Mouse (Mus musculus): ENCODE data around the gene Cdc42ep1. TPM values are rescaled to one million over a fixed set of nuclear protein-coding genes. Genes with fewer than 3 reads are reported as not detected.

Gene Cdc42ep1
- total RNA-seq, 2 experiments from 2014 or later = 6.2 to 8.4 TPM

DNA sequence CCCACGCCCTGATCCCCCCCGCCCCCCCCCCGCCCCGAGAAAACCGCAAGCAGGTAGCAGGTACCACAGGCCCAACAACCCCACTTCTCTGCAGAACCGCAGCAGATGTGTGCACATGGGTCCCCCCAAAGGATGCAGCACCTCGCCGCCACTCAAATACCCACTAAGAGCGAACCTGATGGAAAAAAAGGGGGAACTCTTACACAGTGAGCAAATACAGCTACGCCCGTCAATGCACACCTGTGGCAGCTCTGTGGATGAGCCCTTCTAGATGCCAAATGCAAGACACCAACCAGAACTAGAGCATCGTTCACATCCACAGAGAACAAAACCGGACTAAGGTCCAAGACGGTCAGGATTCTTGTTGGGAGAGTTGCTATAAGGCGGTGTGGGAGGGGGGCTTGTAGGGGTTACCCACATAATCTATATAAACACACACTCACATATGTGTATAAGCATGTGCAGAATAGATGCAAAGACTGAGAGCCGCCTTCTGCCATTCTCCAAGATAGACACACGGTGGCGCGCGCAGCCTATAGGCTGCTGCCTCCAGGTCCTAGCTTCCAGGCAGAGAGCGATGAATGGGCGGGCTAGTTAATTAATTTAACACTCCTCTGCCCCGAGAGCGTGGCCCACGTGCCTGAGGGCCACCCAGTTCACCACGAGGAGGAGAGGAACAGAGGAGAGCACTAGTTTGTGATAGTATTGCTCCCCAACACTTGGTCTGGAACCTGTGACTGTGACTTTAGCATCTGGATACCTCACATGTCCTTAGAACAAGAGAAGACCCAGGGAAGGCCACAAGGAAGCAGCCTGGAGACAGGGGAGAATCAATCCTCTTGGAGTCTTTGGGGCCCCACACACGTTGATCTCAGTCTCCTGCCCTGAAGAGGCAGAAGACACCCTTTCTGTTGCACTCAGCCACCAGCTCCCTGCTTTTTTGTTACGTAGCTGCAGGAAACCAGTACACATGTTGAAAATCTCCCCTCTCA is 15.9 kb upstream of the Cdc42ep1 start:
- intact Hi-C loops (cut with DNase I) = loop anchor here (2.0 to 5.0 kb wide), 2 partner anchors 24 to 41 kb away; no protein-coding TSS in a partner anchor
- peak; percentile 55 to 79 for DNase-seq (ENCODE audit: extremely low spot score in 1 of 2, low spot score in 2 of 2)

DNA sequence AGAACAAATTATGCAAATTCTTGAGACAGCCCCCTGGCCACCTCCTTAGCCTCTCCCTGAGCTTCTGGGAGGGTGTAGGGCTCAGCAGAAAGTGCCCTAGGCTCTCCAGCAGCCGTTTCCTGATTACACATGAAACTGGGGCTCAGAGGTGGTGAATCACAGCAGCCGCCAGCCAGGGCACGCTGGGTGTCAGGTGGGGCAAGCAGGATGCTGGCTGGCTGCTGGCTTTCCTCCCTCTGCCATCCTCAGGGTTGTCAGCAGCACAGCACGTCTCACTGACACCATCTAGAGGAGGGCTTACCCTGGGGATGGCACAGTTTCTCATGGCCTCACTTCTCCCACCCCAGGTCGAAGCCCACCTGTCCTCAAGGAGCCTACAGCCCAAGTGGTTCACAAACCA is 14.1 kb upstream of the Cdc42ep1 start:
- DNase-seq (ENCODE audit: extremely low spot score in 1 of 2, low spot score in 2 of 2) = peak in 1 of 2 experiments; percentile 24
- intact Hi-C loops (cut with DNase I) = loop anchor here (5.0 kb wide), 1 partner anchor 39 kb away; no protein-coding TSS in a partner anchor

DNA sequence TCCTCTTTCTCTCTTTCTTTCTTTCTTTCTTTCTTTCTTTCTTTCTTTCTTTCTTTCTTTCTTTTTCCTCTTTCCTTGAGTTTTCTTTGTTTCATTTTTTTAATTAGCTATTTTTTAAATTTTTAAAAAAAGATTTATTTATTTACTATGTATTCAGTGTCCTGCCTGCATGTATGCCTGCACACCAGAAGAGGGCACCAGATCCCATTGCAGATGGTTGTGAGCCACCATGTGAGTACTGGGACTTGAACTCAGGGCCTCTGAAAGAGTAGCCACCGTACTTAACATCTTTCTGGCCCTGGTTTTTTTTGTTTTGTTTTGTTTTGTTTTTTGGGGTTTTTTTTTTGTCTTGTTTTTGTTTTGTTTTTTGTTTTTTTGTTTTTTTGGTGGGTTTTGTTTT is 12.8 kb upstream of the Cdc42ep1 start:
- intact Hi-C loops (cut with DNase I) = loop anchor here (5.0 kb wide), 1 partner anchor 38 kb away; no protein-coding TSS in a partner anchor
- no peak for DNase-seq (ENCODE audit: extremely low spot score in 1 of 2, low spot score in 2 of 2)

DNA sequence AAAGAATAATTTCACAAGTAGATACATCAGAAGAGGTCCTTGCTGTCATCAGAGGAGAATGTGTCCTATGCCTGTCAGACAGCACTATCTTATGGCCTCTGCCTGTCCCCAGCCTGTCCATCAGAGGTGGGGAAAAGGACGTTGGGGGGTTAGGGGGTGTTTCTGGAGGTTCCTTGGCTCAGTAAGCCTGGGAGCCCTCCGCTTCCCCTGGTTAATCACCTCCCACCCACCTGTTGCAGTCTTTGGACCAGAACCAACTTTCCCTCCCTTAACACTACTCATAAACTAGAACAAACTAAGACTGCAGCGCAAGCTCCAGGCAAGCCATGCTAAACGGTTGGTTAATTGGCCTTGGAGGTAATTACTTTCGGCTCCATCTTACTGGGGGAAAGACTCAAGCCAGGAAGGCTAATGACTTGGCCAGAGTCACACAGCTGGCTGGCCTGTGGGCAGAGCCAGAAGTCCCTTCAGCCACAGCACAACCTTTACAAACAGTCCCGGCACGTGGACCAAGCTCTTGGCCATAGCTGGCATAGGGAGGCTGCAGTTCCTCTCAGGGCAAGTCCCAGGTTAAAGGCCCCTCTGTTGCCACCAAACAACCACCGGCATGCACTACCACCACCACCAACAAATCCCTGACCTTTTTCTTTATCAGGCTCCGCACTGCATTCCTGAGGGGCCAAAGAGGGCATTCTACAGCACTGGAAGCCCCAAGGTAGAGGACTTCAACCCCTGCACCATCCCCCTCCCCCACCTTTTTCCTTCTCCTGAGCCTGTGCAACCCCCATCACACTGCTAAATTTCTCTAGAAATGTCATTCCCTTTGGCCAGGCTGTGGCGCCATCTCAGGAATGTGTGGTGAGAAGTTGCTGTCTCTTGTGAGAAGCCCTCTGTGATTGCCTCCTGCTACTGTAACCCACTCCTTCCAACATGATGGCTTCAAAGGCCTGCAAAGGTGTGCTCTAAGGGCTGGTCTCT is 11.4 kb upstream of the Cdc42ep1 start:
- intact Hi-C loops (cut with DNase I) = no loop called here
- DNase-seq (ENCODE audit: extremely low spot score in 1 of 2, low spot score in 2 of 2) = peak in 1 of 2 experiments; percentile 27

DNA sequence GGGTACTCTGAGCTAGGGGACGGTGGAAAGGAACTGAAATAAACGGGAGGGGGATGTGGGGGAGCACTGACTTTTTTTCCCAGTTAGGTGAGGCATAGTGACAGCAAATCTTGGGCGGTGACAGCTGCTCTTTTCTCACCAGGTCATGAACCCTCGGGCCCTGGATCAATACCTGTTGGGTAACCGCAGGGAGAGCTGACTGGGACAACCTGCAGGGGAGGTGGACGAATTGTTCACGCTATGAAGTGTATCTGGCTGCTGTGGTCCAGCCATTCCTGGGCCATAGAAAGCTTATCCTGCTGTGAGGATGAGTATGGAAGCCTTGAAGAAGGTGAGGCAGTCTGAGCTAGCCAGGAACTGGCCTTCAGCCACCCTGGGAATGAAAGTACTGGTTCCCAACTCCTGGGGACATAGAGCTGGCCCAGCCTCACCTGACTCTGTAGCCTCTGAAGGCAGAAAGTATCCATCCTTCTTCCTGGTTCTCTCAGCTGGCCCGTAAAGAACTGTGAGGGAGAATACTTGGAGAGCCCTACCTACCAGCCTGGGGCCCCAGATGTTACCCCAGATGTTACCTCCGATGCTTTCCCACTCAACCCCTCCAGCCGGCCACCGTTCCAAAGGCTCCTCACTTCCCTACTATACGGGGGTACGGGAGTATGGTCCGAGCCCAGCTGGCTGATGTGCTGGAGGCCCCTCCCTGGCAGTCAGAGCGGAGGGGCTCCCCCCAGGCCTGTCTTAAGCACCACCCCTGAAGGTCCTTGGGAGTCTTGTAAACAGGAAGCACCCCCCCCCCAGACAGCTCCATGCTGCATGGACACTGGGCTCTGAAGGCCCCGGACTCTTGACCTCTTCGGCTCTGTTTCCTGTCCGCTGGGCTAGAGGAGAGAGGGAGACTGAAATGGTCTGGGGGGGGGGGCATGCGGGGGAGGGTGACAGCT is 10.4 kb upstream of the Cdc42ep1 start:
- intact Hi-C loops (cut with DNase I) = no loop called here
- DNase-seq (ENCODE audit: extremely low spot score in 1 of 2, low spot score in 2 of 2) = peak in 1 of 2 experiments; percentile 74

DNA sequence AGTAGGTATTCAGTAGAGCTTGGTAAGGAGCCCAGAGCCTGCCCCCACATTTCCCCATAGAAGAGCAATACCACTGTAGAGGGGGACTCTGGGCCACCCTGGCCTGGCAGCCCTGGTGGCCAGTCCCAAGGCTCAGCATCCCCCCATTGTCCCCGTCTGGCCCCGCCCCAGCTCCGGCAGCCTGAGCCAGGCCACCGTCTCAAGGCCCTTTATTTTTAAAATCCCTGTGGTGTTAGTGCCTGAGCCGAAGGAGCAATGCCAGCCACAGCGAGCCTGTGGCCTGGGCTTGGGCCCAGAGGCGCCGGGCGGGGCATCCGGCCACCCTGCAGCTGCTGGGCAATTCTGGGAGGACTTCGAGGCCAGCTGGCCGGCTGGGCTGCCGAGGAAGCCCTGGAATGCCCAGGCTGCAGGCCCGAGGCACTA is 9.7 kb upstream of the Cdc42ep1 start:
- peak; percentile 64 to 92 for DNase-seq (ENCODE audit: extremely low spot score in 1 of 2, low spot score in 2 of 2)
- intact Hi-C loops (cut with DNase I) = no loop called here

DNA sequence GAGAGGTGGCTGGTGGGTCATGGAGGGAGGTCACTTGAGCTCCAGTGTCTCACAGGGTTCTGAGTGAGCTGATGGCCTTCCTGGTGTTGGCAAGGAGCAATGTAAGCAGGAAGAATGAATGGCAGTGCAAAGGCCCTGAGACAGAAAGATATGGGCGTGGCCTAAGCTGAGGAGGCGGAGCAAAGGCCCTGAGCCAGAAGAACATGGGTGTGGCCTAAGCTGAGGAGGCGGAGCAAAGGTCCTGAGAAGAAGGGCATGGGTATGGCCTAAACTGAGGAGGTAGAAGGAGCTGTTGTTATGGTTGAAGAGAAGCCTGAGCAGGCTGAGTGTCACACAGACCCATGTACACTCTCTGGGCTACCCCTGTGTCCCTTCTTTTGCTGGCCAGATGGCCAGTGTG is 8.8 kb upstream of the Cdc42ep1 start:
- peak in 1 of 2 experiments; percentile 34 for DNase-seq (ENCODE audit: extremely low spot score in 1 of 2, low spot score in 2 of 2)
- intact Hi-C loops (cut with DNase I) = no loop called here

DNA sequence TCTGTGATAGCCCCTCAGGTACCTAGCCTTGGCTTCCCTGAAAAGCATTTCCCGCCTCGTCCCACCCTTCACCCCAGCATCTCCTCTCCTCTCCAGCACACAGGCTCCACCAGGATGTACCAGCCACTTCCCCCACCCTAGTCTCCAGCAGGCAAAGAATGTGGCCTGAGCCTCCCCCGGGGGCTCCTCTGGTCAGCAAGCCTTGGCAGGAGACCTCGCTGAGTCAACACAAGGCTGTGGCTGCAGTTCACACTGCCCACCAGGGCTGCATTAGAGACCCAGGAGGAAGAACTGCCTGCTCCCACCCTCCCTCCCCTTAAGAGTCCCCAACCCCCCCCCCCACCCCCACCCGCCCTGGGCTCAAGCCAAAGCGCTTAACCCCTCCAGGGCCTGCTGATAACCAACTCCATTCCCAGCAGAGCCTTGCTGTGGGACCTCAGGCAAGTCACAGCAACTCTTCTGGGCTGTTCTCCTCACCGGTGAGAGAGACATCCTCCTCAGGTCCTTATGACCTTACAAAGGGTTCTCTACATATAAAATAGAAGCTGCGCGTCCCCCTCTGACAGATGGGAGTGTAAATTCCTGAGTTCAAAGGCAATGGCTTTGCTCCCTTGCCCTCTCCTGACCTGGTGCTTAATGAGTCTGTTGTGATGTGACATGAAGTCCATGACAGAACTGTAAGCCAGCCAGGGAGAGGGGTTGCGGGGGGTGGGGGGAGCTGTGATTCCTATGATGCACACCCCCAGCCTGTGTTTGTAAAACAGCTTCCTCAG is 8.0 kb upstream of the Cdc42ep1 start:
- peak in 1 of 2 experiments; percentile 70 for DNase-seq (ENCODE audit: extremely low spot score in 1 of 2, low spot score in 2 of 2)
- intact Hi-C loops (cut with DNase I) = no loop called here

DNA sequence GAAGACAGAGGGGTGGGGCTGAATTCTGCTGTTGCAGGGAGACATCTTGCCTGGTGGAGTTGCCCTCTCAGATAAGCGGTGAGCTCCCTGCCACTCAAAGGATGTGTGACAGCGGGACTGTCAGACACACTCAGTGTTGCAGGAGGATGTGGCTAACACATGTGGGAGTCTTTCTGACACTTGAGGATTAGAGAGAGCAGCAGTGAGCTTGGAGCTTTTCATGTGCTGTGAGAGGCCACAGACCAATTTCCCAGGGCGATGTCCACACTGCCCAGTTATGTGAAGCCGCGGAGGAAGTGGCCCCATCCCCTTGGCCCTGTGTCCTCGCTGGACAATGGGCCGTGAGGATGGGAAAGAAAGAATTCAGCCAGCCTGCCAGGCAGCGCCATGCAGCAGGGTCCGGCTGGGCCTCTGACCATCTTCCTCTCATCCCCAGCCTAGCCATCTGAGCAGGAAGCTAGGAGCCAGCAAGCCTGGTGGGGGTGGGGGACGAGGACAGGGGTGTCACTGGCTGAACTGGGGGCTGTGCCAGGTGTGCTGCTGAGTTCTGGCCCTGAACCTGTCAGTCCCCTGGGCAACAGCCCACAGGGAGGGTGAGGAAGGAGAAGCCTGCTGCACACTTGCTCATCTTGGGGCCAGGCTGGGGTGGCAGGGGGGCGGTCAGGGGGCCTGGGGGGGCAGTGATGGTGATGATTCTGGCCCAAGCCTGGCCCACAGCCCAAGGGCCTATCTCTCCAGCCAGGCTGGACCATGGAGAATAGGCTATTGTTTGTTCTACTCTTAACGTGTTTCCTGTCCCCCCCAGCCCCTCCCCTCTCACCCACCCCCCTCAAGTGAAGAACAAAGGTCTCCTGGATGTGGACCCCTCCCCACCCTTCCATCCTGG is 7.0 kb upstream of the Cdc42ep1 start:
- peak in 1 of 2 experiments; percentile 75 for DNase-seq (ENCODE audit: extremely low spot score in 1 of 2, low spot score in 2 of 2)
- intact Hi-C loops (cut with DNase I) = no loop called here

DNA sequence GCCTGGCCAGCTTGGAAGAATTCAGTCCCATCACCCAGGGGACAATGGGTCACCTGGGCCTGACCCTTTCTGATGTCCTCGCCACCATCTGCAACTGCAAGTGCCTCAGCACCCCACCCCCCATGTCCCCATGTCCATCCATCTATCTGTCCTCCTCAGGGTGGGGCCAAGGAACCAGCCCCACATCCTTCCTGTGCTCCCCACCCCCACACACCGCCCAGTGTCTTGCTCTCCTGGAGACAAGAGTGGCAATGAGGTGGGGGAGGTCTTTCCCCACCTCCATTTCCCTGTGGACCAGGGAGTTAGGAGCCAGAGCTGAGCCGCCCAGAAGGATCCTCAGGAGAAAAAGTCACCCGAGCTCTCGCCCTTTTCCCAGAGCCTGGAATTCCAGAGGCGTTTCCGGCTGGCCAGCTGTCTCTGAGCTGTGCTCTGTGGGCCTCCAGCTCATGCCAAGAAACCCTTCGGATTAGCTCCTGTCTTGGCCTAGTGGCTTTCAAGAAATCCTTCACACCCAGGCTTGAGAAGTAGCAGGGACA is 6.3 kb upstream of the Cdc42ep1 start:
- intact Hi-C loops (cut with DNase I) = no loop called here

DNA sequence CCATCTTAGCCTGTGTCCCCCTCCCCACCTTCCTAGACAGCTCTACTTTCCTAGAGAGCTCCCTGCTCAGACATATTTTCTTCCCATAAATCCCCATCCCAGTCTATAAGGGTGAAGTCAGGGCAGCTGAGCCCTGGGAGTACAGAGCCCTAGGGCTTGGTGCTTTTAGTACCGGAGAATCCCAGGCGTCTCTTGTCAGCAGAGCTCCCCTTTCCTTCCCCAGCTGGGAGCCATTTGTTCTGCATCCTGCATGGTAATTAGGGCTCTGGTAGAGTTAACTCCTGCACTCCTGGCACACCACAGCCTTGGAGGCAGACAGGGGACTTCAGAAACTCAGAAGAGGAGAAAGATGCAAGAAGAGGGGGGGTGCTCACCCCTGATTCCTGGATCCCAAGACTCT is 2.7 kb upstream of the Cdc42ep1 start:
- peak in 1 of 2 experiments; percentile 34 for DNase-seq (ENCODE audit: extremely low spot score in 1 of 2, low spot score in 2 of 2)
- intact Hi-C loops (cut with DNase I) = no loop called here

More for the DNA sequence above, 6.3 kb upstream of the Cdc42ep1 start:
- DNase-seq (ENCODE audit: extremely low spot score in 1 of 2, low spot score in 2 of 2) = peak in 1 of 2 experiments; percentile 78

DNA sequence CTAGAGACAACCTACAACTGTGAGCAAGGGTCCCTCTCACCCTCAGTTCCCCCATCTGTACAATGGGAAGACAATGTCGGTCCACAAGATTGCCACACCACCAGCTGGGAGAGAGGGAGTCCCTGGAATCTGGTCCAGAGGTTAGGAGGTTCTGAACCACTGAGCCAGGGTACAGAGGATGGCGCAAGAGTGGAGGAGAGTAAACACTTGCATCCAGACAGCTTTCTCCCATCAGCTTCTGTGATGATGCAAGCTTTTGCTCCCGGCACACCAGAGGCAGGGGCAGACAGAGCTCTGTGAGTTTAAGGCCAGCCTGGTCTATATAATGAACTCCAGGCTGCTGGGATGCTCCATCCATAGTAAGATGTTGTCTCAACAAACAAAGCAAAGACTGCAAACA is 2.2 kb upstream of the Cdc42ep1 start:
- intact Hi-C loops (cut with DNase I) = no loop called here
- no peak for DNase-seq (ENCODE audit: extremely low spot score in 1 of 2, low spot score in 2 of 2)

DNA sequence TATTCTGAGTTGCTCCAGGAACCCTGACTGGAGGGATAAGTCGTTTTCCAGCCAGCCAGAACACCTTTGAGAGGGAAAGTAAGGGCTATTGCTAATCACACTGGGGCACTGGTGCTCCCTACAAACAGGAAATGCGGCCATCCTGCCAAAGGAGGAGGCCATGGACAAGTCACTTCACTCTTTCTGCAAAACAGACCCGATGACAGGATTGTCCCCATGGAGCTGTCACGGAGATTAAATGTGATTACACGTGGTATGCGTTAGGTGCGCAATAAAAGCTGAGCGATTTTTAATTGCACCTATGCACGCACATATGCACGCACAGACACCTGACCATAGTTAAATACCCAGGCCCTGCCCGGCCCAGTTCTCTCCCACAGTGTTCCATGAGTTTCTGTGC is 1.7 kb upstream of the Cdc42ep1 start:
- intact Hi-C loops (cut with DNase I) = no loop called here
- DNase-seq (ENCODE audit: extremely low spot score in 1 of 2, low spot score in 2 of 2) = no peak

DNA sequence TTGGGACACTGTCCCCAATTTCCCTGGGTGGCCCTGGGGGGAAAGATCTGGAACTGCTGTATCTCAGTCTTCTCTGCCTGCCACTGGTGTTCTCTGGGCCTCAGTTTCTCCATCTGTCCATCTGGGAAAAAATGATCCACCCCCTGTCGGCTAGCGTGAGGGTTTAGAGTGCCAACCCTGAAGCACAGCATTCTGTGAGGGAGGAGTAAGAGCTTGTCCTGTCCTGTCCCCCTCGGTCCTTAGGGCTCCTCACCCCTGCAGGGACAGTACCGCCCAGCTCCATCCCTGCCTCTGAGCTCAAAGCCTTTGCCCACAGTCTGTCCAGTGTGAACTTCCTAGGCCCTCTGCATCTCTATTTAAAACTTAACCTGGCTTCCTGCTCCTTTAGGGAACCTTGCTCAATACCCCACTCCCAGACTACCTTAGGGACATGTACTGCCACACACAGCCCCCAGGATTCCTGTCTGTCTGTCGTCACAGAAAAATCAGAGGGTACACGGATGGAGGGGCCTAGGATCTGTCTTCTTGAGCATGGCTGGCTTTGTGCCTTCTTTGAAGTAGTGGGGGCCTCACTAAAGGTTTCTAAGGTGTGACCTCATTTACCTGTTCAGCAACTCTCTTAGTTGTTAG is 1.1 kb upstream of the Cdc42ep1 start:
- peak in 1 of 2 experiments; percentile 13 for DNase-seq (ENCODE audit: extremely low spot score in 1 of 2, low spot score in 2 of 2)
- intact Hi-C loops (cut with DNase I) = no loop called here

DNA sequence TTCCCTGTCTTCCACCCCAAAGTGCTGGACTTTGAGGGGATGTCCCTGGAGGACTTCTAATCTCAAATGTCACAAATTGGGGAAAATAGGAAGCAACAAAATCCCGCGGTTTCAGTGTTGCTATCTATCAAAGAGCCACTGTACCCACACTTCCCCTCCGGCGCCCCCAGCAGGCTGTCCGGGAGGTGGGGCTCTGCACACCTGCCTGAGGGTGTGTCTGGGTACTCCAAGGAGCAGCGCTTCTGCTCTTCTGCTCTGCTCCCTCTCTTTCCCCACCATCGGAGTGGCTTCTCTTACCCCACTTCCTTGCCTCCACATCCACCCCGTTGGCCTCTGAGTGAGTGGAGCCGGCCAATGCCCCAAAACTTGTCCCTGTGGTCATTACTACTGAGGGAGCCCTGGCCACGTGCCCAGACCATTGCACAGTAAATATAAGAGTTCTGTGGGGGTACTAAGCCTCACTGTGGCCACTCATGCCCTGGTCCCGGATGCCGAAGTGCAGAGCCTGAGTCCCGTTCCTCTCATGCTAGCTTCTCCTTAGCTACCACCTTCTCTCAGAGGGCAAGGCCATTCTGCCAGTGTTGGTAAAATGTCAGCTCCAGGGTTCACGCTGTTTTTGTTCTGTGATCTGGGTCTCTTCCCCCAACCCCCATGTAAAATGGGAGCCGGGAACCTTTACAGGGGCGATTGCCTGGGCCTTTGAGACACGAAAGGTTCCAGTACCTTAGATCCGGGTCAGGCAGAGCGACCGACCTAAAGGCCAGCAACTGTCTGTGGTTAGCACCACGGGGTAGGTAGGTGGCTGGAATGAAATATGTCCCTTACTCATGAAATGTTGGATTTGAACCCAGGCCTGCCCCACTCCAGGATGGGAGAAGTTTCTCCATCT is 1.4 kb downstream of the Cdc42ep1 start:
- intact Hi-C loops (cut with DNase I) = no loop called here

More for the DNA sequence above, 1.4 kb downstream of the Cdc42ep1 start:
- DNase-seq (ENCODE audit: extremely low spot score in 1 of 2, low spot score in 2 of 2) = peak in 1 of 2 experiments; percentile 41

Measured in left cerebral cortex, postnatal 10 days (tissue).